Mouse (Mus musculus) lung, postnatal 10 days (tissue): ENCODE measurements at regions not wholly inside any gene's neighbourhood (a gene's known extent, or its start where the extent isn't known, plus 50 kb on each side); places are given as distances from the start of the nearest gene placed in this dataset.

Experiments
- DNase-seq: peaks from one replicate; pipeline ENCODE4 v3.0.0; 2021

DNA sequence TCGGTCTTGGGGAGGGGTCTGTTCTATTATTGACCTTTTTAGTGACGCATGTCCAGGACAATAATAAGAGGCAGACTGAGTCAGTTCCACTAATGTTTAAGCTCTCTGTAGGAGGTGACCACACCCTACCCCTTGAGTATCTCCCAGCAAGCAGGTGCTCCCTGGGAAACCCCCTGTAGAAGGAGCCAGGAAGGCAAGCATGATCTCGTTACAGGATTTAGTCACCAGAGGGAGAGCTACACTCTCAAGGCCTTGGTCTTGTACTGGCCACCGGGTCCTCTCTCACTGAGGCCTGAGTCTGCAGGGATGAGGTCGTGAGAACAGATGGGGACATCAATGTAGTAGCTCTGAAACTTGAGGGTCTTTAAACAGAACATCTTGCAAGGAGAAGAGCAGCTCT is 55.3 kb upstream of the Ccnd2 start:
- no peak for DNase-seq

DNA sequence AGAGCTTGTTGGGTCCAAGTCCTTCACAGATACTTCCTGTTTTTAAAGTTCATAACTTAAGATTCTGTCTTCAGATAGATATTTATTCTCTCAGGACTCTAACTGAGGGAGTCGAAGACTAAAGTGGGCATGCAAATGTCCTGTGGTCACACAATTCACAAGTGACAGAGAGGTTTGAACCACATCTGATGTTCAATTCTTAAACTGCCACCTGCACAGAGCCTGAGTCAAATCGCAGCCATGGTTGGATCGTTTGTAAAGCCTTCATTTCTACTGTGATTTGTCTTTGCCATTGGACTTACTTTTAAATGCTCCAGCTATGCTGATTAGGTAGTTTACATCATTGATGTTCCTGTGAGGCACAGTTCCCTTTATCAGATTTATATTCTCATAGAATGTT is 61.4 kb upstream of the Ccnd2 start:
- DNase-seq, result no peak

DNA sequence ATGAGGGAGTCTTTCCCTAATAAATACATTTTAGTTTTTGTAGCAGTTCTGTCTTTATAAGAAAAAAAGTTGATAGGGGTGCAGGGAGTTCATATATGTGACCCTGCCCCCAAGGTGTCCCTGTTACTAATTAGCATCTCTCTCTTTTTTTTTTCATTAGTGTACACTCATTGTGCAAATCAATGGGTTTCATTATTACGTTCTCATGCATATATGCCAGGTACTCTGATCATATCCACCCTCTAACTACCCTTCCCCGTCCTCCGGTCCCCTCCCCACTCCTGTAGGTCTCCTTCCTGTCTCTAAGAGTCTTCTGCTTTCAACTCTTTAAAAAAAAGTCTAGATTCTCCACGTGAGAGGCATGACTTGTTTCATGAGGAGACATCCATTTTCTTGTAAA is 63.9 kb upstream of the Ccnd2 start:
- no peak for DNase-seq

DNA sequence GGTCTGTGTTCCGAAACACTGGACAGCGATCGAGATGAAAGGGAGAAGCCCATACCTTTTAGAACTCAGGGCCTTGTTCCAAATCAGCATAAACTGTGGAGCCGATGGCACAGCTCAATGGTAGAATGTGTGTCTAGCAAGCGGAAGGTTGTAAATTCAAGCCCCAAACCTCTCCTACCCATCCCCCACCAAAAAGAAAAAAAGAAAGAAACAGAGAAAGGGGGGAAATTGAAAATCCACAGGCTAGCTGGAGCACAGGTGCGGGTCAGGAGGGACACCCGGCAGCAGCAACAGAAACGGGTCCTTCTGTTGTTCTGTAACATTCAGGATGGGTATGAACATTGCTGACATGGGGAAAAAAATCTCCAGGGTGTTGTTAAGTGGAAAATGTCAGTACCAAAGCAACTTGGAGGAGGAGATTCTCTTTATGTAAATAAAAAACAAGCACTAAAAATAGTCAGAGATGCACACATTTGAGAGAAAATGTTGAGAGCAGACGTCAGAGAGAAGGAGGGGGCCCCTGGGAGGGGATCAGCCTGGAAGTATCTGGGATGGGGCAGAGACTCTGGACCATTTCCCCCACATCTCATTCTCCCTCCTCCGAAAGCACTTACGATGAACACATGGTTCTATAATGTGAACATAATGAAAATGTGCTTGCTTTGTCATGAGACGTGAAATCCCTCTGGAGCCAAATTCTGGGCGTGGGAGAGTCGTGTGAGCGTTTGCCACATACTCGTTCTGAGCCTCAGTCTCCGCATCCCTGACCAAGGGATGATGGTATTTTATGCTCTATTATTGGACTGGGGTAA is 66.8 kb upstream of the Ccnd2 start:
- DNase-seq, result no peak

DNA sequence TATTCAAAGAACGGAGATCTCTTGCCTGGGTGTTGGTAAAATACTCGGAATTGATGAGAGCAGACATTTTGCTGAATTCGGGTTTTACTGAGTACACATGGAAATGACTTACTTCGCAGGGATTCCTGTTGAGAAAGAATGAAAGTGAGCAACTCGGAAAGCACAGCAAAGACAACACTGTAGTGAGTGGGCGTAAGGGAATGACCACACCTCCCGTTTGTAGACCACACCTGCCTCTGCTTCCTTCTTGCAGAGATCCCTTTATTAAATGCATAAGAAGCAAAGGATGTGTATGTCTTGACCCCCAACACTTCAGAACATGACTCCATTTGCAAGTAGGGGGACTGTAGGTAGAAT is 67.4 kb upstream of the Ccnd2 start:
- DNase-seq, result no peak

DNA sequence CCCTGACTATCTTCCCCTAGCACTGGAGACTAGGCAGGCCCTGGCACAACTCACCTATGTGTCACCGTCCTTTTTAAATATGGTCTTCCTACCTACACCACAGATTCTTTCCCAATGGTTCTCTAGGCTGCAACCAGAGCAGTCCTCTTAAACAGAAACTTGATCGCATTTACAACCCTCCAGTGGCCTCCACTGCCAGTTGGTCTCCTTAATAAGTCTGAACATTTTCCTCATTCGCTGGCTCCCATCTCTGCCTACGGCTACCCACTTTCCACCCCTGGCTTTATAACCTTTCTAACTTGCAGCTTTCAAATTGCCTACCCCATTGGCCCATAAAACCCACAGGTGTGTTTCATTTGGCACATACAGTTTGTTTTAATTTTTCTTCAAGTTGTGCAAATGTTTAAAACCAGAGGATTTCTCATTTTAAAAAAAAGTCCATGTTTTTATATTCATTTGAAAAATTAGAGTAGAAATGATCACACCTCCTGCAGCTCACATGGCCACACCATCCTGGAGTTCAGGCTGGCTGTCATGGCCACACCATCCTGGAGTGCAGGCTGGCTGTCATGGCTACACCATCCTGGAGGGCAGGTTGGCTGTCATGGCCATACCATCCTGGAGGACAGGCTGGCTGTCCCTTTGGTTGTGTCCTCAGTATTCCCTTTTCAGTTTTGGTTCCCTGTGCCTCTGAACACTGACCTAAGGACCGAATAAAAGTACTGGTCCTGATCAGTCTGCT is 74.4 kb upstream of the Ccnd2 start:
- DNase-seq, result no peak

DNA sequence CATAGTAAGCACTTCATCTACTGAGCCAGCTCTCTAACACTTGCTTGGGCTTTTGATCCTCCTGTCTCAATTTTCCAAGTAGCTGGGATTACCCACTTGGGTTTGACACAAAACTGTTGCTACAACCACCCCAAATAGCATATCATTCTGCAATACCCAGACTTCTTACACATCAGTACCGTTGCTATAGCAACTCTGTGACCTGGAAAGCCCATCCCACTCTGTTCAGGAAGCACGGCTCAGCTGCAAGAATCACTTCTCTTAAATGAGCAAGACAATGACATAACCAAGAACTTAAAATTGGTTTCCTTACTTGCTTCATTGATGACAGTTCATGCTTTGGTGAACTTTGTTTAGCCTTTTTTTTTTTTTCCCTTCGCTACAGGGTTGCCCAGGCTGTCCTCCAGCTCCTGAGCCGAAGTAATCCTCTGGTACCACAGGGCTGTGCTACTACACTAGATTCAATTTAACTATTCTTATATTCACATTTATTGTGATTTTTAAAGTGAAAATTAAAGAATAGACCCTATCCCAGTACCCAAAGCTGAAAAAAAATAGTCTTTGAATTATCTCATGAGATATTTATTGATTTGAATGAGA is 84.6 kb upstream of the Ccnd2 start:
- DNase-seq, result peak; percentile 11

DNA sequence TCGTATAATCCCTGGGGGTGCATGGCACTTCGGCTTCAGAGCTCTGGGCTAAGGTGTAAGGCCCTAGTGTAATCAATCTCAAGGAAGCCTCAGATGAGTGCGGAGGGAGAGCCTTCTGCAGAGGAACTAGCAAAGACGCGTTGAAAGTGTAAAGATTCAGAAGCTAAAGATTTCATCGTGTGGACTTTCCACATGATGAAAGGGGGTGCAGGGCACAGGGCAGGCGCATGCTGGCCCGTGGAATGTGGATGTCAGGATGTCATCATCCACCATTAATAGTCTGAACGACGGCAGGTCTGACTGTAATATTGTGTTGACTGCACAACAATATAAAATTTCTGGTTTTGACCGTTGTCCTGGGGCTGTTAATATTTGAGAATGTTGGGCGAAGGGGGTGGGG is 85.2 kb upstream of the Ccnd2 start:
- no peak for DNase-seq

DNA sequence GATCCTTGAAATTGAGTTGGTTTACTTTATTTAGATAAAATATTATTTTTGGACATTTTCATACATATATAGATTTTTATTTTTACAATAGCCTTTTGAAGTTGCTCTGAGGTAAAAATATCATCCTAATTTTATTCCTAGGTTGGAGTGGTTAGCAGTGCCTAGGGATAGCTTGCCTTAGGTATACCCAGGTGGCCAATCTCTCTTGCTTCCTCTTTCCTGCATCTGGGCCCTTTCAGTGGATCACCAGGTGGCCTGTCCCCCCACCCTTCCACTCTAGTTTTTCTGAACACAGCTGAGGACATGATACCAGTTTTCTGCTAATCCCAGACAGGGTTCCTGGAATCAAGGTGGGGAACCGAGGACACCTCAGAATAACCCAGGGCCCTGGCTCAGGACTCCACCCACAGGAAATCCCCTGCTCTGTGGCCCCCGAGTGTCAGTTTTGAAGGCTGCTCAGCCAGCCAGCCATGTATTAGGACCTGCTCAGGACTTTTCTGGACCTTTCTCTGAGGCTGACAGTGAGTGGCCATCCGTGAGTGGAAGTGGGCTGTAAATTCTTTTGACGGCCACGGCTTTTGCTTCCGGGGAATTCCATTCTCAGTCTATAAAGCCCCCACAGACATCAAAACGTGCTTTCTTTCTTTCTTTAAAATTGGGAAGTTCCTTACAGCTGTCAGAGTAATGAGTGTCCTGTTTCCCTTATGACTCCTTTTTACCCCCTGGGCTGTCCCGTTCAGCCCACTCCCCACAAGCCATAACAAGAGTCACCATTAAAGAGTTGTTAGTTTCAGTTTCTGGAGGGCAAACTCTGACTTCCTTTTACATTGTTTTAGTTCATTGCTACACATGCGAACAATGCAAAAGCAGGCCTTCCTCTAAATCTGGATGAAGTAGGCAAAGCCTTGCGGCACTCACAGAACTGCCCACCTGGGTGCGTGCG is 87.8 kb upstream of the Ccnd2 start:
- no peak for DNase-seq

DNA sequence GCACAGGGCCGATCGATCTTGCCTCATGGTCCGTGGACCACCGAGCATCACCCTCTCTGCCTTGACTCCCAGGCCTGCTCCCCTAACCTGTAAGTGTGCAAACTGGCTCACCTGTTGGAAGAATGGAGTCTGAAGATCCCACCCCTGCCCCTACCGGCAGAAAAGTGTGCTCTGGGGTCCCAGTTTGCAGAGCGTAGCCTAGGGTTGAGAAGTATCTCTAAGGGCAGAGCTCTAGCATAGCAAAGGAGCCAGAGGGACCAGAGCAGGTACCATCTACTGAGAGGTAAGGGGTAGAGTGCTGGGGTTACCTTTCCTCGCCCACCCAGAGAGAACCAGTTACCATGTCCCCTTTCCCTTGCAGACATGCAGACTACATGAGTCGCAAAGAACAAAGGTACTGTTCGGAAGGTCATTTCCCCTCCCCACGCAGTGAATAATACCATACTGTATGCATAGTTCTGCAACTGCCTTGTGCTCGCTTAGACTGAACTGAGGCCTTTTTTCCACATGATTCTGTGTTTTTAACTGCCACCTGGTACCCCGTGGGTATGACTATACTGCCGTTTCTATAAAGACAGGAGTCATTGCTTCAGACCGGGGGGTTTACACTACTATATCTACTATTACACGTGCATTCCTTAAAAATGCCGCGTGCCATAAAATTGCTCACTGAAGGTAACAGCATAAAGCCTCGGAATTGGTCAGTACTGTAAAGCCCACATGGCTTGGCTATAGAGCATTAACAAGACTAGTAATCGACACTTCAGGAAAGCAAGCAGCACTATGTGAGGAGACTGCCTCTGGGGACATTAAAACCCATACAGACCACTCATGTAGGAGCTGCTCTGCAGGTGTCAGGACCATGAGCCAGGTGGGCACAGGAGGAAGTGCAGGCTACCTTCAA is 88.7 kb upstream of the Ccnd2 start:
- no peak for DNase-seq

DNA sequence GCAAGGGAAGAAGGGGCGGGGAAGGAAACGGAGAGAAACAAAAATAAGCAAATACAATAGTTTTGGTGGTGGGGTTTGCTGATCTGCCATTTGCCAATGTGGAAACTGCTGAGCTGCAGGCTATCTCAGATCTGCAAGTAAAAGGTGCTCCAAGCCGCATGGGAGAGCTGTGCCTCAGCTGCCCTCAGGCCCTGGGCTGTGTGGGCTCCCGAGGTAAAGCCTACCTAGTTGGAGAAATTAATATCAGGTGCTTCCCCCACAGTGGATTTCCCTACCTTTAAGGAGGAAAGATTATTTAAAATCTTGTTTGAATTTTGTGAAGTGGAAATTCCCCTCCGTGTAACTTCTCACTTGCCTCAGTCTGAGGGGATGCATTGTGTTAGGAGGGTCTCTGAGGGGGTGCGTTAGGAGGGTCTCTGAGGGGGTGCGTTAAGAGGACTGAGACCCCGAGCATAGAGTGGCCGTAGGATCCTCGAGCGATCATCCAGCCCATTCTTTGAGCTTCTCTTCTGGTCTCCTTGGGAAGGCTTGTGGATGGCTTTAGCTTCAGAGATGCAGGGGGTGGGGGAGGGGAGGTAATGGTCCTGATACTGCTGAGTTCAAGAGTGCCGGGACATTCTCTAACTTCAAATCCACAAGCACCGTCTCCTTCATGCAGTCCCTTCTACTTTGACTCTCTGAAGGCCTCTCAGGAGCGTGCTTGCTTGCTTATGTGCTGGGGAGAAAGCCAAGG is 89.9 kb upstream of the Ccnd2 start:
- no peak for DNase-seq

DNA sequence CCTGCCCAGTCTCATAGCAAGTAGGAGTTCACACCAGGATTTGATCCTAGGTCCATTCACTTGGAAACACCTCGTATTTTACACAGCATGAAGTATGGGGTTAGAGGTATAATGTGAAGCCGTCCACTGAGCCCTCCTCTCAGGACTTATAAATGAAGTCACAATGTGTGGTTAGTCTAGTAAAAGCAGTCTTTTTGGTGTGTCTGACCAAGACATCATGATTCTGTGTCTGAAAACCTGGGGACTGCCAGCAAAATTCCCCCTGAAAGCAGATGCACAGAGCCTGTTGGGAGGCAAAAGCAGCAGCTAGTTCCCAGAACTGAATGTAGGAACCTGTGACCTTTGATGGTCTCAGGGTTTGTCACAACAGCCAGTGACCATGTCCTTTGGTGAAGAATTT is 91.0 kb upstream of the Ccnd2 start:
- no peak for DNase-seq

DNA sequence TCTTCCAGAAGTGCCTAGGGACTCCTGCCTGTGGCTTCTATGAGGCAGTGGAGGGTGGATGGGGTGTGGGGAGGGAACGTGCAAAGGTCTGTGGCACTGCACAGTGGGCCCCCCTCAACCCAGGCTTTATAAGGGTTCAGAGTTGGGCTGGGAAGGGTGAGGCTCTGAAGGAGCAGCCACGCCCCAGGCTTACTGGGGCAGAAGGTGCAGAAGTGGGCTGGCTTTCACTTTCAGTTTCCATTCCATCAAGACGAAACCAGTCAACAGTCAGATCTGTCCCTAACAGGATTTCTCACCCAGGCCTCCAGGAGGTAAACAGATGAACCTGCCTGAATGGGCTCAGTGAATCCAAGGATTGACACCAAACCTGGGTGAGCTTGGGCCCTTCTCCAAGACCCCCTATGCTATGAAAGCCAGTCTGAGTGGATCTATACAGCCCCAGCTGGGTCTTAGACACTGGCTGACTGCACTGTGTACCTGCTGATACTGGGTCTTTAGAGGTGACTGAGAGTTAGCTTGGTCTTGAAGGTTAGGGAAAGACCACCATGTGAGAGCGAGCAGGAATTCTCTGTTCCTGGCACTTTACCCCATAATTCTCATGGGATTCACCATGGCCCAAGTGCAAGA is 93.9 kb upstream of the Ccnd2 start:
- peak; percentile 20 for DNase-seq

DNA sequence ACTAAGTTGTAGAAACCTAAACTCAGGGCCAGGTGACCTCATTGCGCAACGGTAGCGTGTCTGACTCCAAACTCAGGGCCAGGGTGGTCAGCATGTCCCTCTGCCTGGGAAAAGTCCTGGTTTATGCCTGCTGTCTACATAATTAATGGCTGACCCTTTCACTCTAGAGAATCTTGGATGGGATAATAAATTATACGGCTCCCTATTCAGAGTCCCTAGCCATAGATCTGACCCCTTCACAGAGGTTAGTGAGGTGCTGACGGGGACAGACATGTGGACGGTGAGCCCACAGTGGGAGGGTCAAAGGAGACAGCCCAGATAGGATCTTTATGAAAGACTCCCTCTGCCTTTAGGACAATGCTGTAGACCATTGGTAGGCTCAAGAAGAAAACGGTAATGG is 94.7 kb upstream of the Ccnd2 start:
- no peak for DNase-seq

DNA sequence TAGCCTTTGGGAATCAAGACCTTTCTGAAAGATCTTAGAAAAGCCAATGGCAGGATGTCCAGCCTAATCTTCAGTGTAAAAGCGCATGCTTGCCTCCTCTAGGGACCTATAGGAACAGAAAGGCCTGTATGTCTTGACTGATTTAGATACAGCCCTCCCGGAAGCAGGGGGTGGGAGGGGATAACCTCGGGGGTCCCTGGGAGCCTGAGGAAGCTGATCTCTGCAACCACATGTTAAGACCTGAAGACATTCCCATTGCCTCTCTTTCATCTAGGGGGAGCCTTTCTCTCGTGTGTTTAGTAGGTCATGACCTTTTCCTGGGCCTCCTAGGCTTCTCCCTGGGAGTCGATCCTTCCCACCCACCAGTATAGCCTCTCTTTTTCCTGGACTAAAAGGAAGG is 95.3 kb upstream of the Ccnd2 start:
- DNase-seq, result no peak

DNA sequence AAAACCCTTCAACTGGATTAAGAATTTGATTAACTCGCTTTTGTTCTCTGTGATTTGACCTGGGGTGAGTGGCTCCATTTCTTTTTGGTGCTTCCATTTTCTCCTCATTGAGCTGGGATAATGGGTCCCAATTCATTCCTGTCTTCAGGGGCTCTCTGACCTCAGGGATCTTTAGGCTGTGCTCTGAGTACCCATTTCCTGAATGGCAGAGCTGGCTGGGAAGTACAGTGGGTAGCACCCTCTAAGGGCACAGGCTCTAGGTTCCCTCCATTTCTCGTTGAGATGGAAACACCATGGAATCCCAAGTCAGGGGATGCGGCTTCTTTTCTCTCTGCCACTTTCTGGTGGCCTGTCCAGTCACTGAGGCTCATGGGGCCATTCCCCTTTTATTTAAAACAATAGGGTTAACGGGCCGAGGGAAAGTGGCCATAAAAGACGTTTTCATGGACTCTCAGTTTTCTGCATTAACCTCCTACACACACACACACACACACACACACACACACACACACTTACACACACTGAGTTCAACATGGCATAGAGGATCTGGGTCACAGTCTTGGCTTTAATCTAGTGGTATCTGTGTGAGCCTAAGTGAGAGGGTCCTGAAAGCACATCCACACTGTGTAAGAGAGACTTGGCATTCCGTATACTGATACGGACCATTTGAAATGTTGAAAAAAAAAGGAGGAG is 98.3 kb upstream of the Ccnd2 start:
- no peak for DNase-seq

DNA sequence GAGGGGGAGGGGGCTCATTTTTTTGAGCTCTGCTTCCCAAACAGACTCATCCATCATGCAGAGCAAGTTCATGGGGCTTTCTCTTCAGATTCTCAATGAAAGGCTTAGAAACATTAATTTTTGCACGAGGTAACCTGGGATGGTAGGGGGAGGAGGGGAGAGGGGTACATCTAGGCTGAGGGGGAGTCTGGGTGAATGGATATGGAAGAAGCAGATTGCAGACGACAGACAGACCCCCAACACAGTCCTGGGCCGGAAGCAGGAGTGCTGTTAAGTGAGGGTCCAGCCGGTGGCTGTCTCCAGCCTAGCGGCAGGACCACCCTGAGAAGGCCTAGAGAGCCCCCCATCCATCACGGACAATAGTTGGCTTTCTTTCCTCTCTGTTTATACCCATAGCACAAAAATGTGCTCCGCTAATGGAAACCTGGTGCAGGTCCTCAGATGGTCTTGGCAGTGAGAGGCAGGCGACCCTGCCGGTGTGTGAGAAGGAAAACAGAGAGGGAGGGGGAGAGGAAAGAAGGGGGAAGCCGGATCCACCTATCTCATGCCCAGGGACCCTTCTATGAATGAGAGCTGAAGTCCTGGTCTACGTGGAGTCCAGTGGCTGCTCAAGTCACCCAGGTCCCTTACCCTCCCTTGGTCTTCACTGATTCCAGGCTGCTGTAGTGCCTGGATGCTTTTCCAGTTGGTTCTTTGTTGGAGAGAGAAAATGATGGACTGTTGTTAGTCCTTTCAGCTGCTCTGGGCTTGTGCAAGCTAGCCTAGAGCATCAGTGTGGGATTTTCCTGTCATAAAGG is 99.1 kb upstream of the Ccnd2 start:
- no peak for DNase-seq

DNA sequence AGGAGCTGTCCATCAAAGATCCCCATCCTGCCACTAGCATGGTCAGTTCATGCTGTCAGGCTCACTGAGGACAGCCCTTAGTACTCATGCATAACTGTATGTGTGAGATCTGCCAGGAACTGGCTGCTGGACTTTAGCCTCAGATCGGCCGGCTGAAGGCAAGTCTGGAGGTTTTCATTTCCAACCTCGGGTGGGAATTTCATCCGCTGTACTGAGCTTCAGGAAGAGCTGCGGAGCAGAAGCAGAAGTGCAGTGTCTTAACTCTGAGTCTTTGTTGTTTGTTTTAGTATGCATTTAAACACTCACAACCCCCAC is 99.6 kb upstream of the Ccnd2 start:
- no peak for DNase-seq

DNA sequence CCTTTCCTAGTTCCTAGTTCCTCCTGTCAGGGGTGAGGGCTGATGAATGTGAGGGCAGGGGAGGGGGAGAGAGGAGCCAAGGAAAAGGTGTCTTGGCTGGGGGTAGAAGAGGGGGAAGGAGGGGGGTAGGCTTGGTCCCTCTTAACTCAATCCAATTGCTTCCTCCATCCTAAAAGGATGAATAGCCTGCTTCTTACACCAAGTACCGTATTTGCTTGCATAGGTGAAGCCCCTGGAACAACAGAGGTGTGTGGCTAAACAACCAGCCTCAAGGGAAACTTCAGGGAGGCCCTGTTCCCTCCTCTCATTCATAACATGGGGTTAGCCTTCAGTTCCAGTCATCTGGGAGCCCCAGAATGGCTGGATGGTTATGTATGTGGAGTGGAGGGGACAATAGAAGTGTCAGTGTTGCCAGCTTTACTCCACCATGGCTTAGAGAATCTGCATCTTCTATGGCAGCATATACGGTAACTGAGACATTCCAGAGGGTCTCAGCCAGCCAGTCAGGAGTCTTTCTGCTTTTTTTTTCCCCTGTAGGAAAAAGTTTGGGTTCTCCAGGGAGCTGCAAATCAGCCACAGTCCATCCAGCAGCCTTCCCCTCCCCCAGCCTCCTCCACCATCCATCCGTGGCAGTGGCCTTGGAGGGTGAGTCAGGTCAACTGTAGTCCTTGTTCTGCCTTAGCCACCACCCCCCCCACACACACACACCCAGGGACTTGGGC is 100.2 kb upstream of the Ccnd2 start:
- no peak for DNase-seq
